Mouse (Mus musculus) 3134 (cell line): ENCODE results near the gene 4933406M09Rik.
A peak's percentile ranks its signal among the peaks of the same experiment; 100 is the strongest.

Experiments
- DNase-seq: peaks from one replicate; pipeline ENCODE4 v3.0.0-alpha.2; 2011; ENCODE audit warnings: low spot score; ENCODE audit not compliant: insufficient read length; ENCODE audit errors: extremely low read depth

4933406M09Rik gene

GRCm38 (mm10) chr1:134374124-134374523, 11.6 kb upstream of the 4933406M09Rik start:
- DNase-seq: no peak

- DNase-seq: no peak
Measured at GRCm38 (mm10) chr1:134381051-134381450, 4.7 kb upstream of the 4933406M09Rik start.

- DNase-seq: no peak
Measured at GRCm38 (mm10) chr1:134381795-134382625, 3.7 kb upstream of the 4933406M09Rik start.

GRCm38 (mm10) chr1:134384581-134384980, 1.2 kb upstream of the 4933406M09Rik start:
- DNase-seq: no peak

GRCm38 (mm10) chr1:134385176-134385575, 564 bp upstream of the 4933406M09Rik start:
- DNase-seq: no peak

GRCm38 (mm10) chr1:134393827-134394226, 8.1 kb downstream of the 4933406M09Rik start:
- DNase-seq: no peak

GRCm38 (mm10) chr1:134398210-134398609, 12.5 kb downstream of the 4933406M09Rik start:
- no peak for DNase-seq

- peak; percentile 51 for DNase-seq
Measured at GRCm38 (mm10) chr1:134399735-134400134, 14.0 kb downstream of the 4933406M09Rik start.

- DNase-seq: peak; percentile 94
Measured at GRCm38 (mm10) chr1:134405509-134406413, 20.0 kb downstream of the 4933406M09Rik start, which contains the start of gene Cyb5r1. Gene Cyb5r1 (plus strand): TSS chr1:134405559.

- no peak for DNase-seq
Measured at GRCm38 (mm10) chr1:134406414-134406771, 20.7 kb downstream of the 4933406M09Rik start.

GRCm38 (mm10) chr1:134408080-134408479, 22.3 kb downstream of the 4933406M09Rik start:
- no peak for DNase-seq

- no peak for DNase-seq
Measured at GRCm38 (mm10) chr1:134411706-134412629, 26.2 kb downstream of the 4933406M09Rik start.

GRCm38 (mm10) chr1:134414038-134414437, 28.3 kb downstream of the 4933406M09Rik start:
- DNase-seq: no peak

- DNase-seq: no peak
Measured at GRCm38 (mm10) chr1:134414501-134415167, 28.9 kb downstream of the 4933406M09Rik start.

GRCm38 (mm10) chr1:134415168-134415831, 29.6 kb downstream of the 4933406M09Rik start, which contains the start of gene Adipor1:
Gene Adipor1 (plus strand): TSS chr1:134415378.
- peak; percentile 99 for DNase-seq

GRCm38 (mm10) chr1:134418414-134418975, 32.8 kb downstream of the 4933406M09Rik start:
- no peak for DNase-seq

GRCm38 (mm10) chr1:134419176-134419575, 33.4 kb downstream of the 4933406M09Rik start:
- DNase-seq: no peak

- no peak for DNase-seq
Measured at GRCm38 (mm10) chr1:134419751-134420458, 34.2 kb downstream of the 4933406M09Rik start.
